Mouse (Mus musculus) testis, adult 2 months (tissue): Measurements from ENCODE around the gene Ildr2. TPM values are rescaled to one million over a fixed set of nuclear protein-coding genes. Genes with fewer than 3 reads are reported as not detected.

ENCODE experiments used
- H3K27ac ChIP-seq: fragments of 200-500 bp; 2 replicates; pipeline ENCODE4 v1.5.1; 2012; ENCODE audit warnings: low read depth, low read length; ENCODE audit not compliant: control insufficient read depth, insufficient read depth
- H3K27me3 ChIP-seq: fragments of 200-500 bp; 2 replicates; pipeline ENCODE4 v1.6.1; 2012; ENCODE audit warnings: mild to moderate bottlenecking, low read length, moderate library complexity; ENCODE audit not compliant: control insufficient read depth, insufficient read depth
- H3K36me3 ChIP-seq: fragments of 200-500 bp; 2 replicates; pipeline ENCODE4 v1.6.1; 2012; ENCODE audit warnings: mild to moderate bottlenecking, low read length; ENCODE audit not compliant: control insufficient read depth, insufficient read depth
- H3K4me1 ChIP-seq: fragments of 200-500 bp; 2 replicates; pipeline ENCODE4 v1.6.1; 2012; ENCODE audit warnings: low read length; ENCODE audit not compliant: control insufficient read depth, insufficient read depth
- H3K4me3 ChIP-seq: fragments of 200-500 bp; 2 replicates; pipeline ENCODE4 v1.5.1; 2012; ENCODE audit warnings: low read depth, mild to moderate bottlenecking, low read length, moderate library complexity, mixed read lengths; ENCODE audit not compliant: control insufficient read depth
- CTCF ChIP-seq: fragments of 200-500 bp; IDR thresholded peaks from 2 replicates; pipeline ENCODE4 v1.5.1; 2012; ENCODE audit warnings: low read depth, mild to moderate bottlenecking, inconsistent platforms, low read length, moderate library complexity; ENCODE audit not compliant: control insufficient read depth, insufficient read depth, insufficient replicate concordance
- POLR2A ChIP-seq: fragments of 200-500 bp; IDR thresholded peaks from 2 replicates; pipeline ENCODE4 v1.6.1; 2012; ENCODE audit warnings: low read depth, mild to moderate bottlenecking, inconsistent platforms, low read length, moderate library complexity; ENCODE audit not compliant: control insufficient read depth
- polyA plus RNA-seq: library from polyadenylated mRNA; depleted of rRNA; stranded (reverse); fragments of >200 nt; gene quantifications from 2 replicates; pipeline ENCODE4 v1.2.3, GENCODE M21; 2012

Gene Ildr2
- polyA plus RNA-seq, 1 experiment = 0.15 TPM

DNA sequence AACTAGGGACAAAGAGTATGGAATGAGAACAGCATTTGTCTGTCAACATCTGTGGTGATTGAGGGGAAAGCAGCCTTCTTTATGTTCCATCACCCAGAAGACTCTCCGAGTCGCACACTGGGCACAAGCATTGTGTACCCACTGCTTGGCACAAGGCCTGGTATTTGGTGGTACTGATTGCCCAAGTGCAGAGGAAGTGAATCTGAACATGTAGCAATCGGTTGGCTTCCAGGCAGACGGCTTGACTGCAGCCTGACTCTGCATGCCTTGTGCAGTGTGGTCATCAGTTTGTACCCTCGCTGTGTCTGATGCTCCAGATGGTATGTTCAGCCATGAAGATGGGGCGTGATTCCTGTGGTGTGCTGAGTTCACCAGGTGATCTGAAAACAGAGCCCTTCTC lies 85.2 kb downstream of the Ildr2 start:
- Histone ChIP-seq H3K4me3 (no peak overlapping the region), H3K27me3 (no peaks in the 10 kb centered on the region), H3K27ac (no peak overlapping the region), H3K4me1 (peaks cover 11% of the 10 kb centered on the region), H3K36me3 (no peaks in the 10 kb centered on the region)
- no peak for TF ChIP-seq POLR2A
- no peak for TF ChIP-seq CTCF

DNA sequence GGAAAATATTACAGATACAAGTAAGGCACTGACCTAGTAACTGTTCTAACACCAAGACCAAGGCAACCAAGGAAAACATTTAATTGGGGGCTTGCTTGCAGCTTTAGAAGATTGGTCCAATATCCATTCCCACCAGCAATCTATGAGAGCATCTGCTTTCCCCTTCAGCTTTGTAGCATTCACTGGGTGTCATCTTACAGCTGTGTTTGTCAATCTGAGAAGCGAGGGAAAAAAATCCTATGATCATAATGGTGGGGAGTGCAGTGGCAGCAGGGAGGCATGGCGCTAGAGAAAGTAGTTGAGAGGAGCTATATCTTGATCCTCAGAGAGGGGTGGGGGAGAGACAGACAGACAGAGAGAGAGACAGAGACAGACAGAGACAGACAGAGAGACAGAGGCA lies 88.1 kb downstream of the Ildr2 start:
- H3K4me1 ChIP-seq = peaks cover 11% of the 10 kb centered on the region
- no peak overlapping the region for H3K27ac ChIP-seq
- no peaks in the 10 kb centered on the region for H3K36me3 ChIP-seq
- TF ChIP-seq POLR2A (no peak), CTCF (no peak)
- no peaks in the 10 kb centered on the region for H3K27me3 ChIP-seq
- H3K4me3 ChIP-seq = no peak overlapping the region

DNA sequence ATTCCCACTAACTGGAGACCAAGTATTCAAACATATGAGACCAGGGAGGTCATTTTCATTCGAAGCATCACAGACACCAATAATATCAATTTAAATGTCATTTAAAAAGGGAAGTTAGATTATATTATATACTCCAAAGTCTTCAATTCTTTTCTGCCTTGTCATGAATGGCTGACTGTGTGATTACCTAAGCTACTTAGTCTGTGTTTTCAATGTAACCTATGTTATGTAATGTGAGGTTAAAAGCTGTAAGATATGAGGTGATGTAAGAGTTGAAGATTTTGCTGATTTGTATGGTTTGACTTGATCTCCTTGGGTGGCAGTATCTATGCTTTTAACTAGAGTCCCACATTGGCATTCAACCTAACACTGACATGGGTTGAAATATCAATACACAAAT lies 88.6 kb downstream of the Ildr2 start:
- Histone ChIP-seq H3K27ac (no peak overlapping the region), H3K36me3 (no peaks in the 10 kb centered on the region), H3K4me1 (peaks cover 11% of the 10 kb centered on the region), H3K4me3 (no peak overlapping the region), H3K27me3 (no peaks in the 10 kb centered on the region)
- no peak for TF ChIP-seq CTCF
- no peak for TF ChIP-seq POLR2A

DNA sequence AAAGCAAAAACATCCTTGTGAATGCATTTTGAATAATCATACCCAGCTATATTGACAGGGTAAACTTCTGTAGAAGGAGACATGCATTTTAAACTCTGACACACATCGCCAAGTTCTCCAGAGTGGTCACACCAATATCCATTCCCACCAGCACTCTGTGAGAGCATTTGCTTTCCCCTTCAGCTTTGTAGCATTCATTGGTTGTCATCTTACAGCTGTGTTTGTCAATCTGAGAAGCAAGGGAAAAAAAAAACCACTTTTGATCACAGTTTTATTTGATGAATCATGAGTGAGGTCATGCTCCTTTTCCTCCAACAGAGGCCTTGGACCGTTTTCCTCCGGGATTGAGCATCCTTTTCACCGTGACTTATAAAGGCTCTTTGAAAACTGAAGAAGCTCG lies 89.6 kb downstream of the Ildr2 start:
- Histone ChIP-seq H3K27me3 (no peaks in the 10 kb centered on the region), H3K4me3 (no peak overlapping the region), H3K27ac (no peak overlapping the region), H3K4me1 (peaks cover 11% of the 10 kb centered on the region), H3K36me3 (no peaks in the 10 kb centered on the region)
- TF ChIP-seq CTCF (no peak), POLR2A (no peak)

- Histone ChIP-seq H3K36me3 (no peaks in the 10 kb centered on the region), H3K4me3 (no peak overlapping the region), H3K4me1 (peaks cover 11% of the 10 kb centered on the region), H3K27ac (no peak overlapping the region), H3K27me3 (no peaks in the 10 kb centered on the region)
- no peak for TF ChIP-seq CTCF
- no peak for TF ChIP-seq POLR2A
These were observed 90.5 kb downstream of the Ildr2 start for GRCm38 (mm10) chr1:166344300-166345077.

- TF ChIP-seq CTCF (no peak), POLR2A (no peak)
- Histone ChIP-seq H3K36me3 (no peaks in the 10 kb centered on the region), H3K27me3 (no peaks in the 10 kb centered on the region), H3K4me1 (peaks cover 5% of the 10 kb centered on the region; the same call in 1 of the 2 replicates), H3K4me3 (no peak overlapping the region), H3K27ac (no peak overlapping the region)
These were observed 91.7 kb downstream of the Ildr2 start for GRCm38 (mm10) chr1:166345602-166346001.

DNA sequence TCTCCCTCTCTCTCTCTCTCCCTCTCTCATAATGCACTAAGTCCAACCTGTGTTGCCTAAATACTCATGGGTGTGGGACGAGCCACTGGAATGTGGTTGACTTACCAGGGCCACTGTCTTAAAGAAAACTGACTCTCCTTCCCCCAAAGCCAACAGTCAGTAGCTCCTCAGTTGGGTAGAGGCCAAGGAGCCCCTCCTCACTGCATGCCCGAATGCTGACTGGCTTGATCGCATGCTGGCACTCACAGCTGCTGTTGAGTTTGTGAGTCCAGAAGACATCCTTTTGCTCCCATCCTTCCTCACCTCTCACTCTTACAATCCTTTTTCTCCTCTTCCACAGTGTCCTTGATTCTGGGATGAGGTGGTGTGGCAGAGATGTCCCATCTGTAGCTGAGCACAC lies 93.0 kb downstream of the Ildr2 start:
- Histone ChIP-seq H3K27ac (no peak overlapping the region), H3K4me3 (no peak overlapping the region), H3K36me3 (no peaks in the 10 kb centered on the region), H3K27me3 (no peaks in the 10 kb centered on the region), H3K4me1 (no peaks in the 10 kb centered on the region)
- no peak for TF ChIP-seq CTCF
- TF ChIP-seq POLR2A = no peak
